In genomic region chr3:80004966-80005365, GRCm38 (mm10) we compare ENCODE assay signal across 12 mouse cellular contexts.
DNase-seq lines count a peak whose midpoint lies in the region; ATAC-seq lines count a peak whose summit lies in the region.
"Had no signal": no experiment of that assay in that cellular context is flagged by ENCODE, and none has a peak within 500 bp of the region (broad histone marks: within the 10 kb centered on the region; RNA-seq: fewer than 3 reads in every experiment).

No protein-coding gene starts in this region.

- ATAC-seq in forebrain, embryonic 13.5 days = peak; percentile 38; the same call in 1 of the 2 replicates
- ATAC-seq in liver, embryonic 12.5 days = no peak

- 89% methylated on average over 3 of the region's 3 CpGs for WGBS in forebrain, embryonic 13.5 days
- WGBS in forebrain, embryonic 10.5 days = 72% methylated on average over 3 of the region's 3 CpGs
- 91% methylated on average over 3 of the region's 3 CpGs for WGBS in liver, embryonic 12.5 days (ENCODE audit: insufficient replicate concordance)

- H3K4me3 ChIP-seq in forebrain, embryonic 13.5 days = no peak overlapping the region
- no peak overlapping the region for H3K4me3 ChIP-seq in forebrain, embryonic 10.5 days
- no peak overlapping the region for H3K4me3 ChIP-seq in liver, embryonic 12.5 days
- H3K4me3 ChIP-seq: embryonic facial prominence, embryonic 12.5 days; hindbrain, embryonic 15.5 days; megakaryocyte, embryonic 14.5 days had no signal

- no peak overlapping the region for H3K9ac ChIP-seq in forebrain, embryonic 13.5 days
- H3K9ac ChIP-seq in liver, embryonic 12.5 days = no peak overlapping the region
- H3K9ac ChIP-seq: embryonic facial prominence, embryonic 12.5 days; hindbrain, embryonic 15.5 days had no signal

- DNase-seq in forebrain, embryonic 10.5 days (ENCODE audit: extremely low spot score, low spot score) = no peak
- DNase-seq in layer of hippocampus, adult 9-11 months = peak; percentile 23
- DNase-seq in layer of hippocampus, postnatal 25 days (ENCODE audit: extremely low spot score in 1 of 2, low spot score in 1 of 2) = no peak
- DNase-seq in gastrocnemius, postnatal 36 days = peak; percentile 8 to 22
- peak; percentile 60 for DNase-seq in lung, postnatal 10 days
- DNase-seq in adrenal gland, postnatal 36 days = no peak
- DNase-seq: B cell, adult 2 months had no signal

- H3K9me3 ChIP-seq in forebrain, embryonic 13.5 days (replicated peaks) = no peaks in the 10 kb centered on the region
- no peaks in the 10 kb centered on the region for H3K9me3 ChIP-seq in forebrain, embryonic 10.5 days
- no peaks in the 10 kb centered on the region for H3K9me3 ChIP-seq in liver, embryonic 12.5 days (replicated peaks)
- H3K9me3 ChIP-seq: embryonic facial prominence, embryonic 12.5 days; hindbrain, embryonic 15.5 days had no signal

- no peak overlapping the region for H3K27ac ChIP-seq in forebrain, embryonic 13.5 days
- no peak overlapping the region for H3K27ac ChIP-seq in forebrain, embryonic 10.5 days
- no peak overlapping the region for H3K27ac ChIP-seq in liver, embryonic 12.5 days
- H3K27ac ChIP-seq: embryonic facial prominence, embryonic 12.5 days; hindbrain, embryonic 15.5 days had no signal

- no peaks in the 10 kb centered on the region for H3K27me3 ChIP-seq in forebrain, embryonic 13.5 days
- H3K27me3 ChIP-seq in forebrain, embryonic 10.5 days (ENCODE audit: poor library complexity, severe bottlenecking) = no peaks in the 10 kb centered on the region
- no peaks in the 10 kb centered on the region for H3K27me3 ChIP-seq in liver, embryonic 12.5 days (replicated peaks)
- H3K27me3 ChIP-seq: embryonic facial prominence, embryonic 12.5 days; hindbrain, embryonic 15.5 days; megakaryocyte, embryonic 14.5 days had no signal

- no peaks in the 10 kb centered on the region for H3K36me3 ChIP-seq in forebrain, embryonic 13.5 days (ENCODE audit: poor library complexity, severe bottlenecking)
- H3K36me3 ChIP-seq in forebrain, embryonic 10.5 days (replicated peaks) = no peaks in the 10 kb centered on the region
- no peaks in the 10 kb centered on the region for H3K36me3 ChIP-seq in liver, embryonic 12.5 days
- H3K36me3 ChIP-seq: embryonic facial prominence, embryonic 12.5 days; hindbrain, embryonic 15.5 days had no signal

- H3K4me1 ChIP-seq in forebrain, embryonic 13.5 days = no peaks in the 10 kb centered on the region
- H3K4me1 ChIP-seq in forebrain, embryonic 10.5 days = peaks cover 3% of the 10 kb centered on the region; the same call in 1 of the 2 replicates
- H3K4me1 ChIP-seq in liver, embryonic 12.5 days = peaks cover 6% of the 10 kb centered on the region
- H3K4me1 ChIP-seq: embryonic facial prominence, embryonic 12.5 days; hindbrain, embryonic 15.5 days had no signal

- intact Hi-C loops in gastrocnemius, postnatal 36 days (cut with DNase I) = no loop called here

- no peak overlapping the region for H3K4me2 ChIP-seq in forebrain, embryonic 13.5 days
- no peak overlapping the region for H3K4me2 ChIP-seq in liver, embryonic 12.5 days
- H3K4me2 ChIP-seq: embryonic facial prominence, embryonic 12.5 days; hindbrain, embryonic 15.5 days had no signal

Comparison
In these comparisons a context has a peak if more than half of its experiments do, and no peak if none do; other contexts are left out.
1. DNase-seq: peak in layer of hippocampus, adult 9-11 months (single experiment), gastrocnemius, postnatal 36 days (2 of 2) and lung, postnatal 10 days (single experiment); none in forebrain, embryonic 10.5 days (single experiment), layer of hippocampus, postnatal 25 days (0 of 2) and adrenal gland, postnatal 36 days (0 of 2).